Mouse (Mus musculus): ENCODE data around the gene Tmem38a. TPM values are rescaled to one million over a fixed set of nuclear protein-coding genes. Genes with fewer than 3 reads are reported as not detected.

Tmem38a gene
- polyA plus RNA-seq, 1 experiment from 2014 or later: 42.9 TPM

DNA sequence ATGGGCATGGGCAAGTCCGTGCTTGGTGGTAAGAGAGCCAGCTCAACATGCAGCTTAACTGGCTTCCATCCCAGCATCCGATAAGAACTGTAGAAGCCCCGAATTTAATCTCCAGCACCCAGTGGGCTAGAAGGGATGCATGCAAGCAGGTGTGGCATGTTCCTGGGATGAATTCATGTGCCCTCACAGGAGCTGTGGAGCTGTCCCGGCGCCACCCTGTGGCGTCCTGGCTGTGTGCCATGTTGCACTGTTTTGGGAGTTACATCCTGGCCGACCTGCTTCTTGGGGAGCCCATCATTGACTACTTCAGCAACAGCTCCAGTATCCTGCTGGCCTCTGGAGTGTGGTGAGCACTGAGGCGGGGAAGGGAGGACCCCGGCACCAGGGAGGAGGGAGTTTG lies 7.5 kb downstream of the Tmem38a start:
- H3K4me2 ChIP-seq (ENCODE audit: low read length): no peak overlapping the region
- H3K9ac ChIP-seq (ENCODE audit: low read depth, low read length): no peak overlapping the region
- no peak for ATAC-seq
- H3K36me3 ChIP-seq (ENCODE audit: control insufficient read depth, insufficient read depth, low read length): 0 out of 2 replicates have a peak, but pooled peaks cover 7% of the 10 kb centered on the region
- H3K27ac ChIP-seq (ENCODE audit: low read depth, low read length): no peak overlapping the region
- no peaks in the 10 kb centered on the region for H3K4me1 ChIP-seq (ENCODE audit: control insufficient read depth, insufficient read depth, low read depth, low read length)
- H3K4me3 ChIP-seq (ENCODE audit: low read length): no peak overlapping the region
- H3K27me3 ChIP-seq (replicated peaks; ENCODE audit: control insufficient read depth, insufficient read depth, low read length): no peaks in the 10 kb centered on the region
- WGBS: 56% methylated on average over 9 of the region's 9 CpGs
- H3K9me3 ChIP-seq (ENCODE audit: control insufficient read depth, low read length): no peaks in the 10 kb centered on the region

DNA sequence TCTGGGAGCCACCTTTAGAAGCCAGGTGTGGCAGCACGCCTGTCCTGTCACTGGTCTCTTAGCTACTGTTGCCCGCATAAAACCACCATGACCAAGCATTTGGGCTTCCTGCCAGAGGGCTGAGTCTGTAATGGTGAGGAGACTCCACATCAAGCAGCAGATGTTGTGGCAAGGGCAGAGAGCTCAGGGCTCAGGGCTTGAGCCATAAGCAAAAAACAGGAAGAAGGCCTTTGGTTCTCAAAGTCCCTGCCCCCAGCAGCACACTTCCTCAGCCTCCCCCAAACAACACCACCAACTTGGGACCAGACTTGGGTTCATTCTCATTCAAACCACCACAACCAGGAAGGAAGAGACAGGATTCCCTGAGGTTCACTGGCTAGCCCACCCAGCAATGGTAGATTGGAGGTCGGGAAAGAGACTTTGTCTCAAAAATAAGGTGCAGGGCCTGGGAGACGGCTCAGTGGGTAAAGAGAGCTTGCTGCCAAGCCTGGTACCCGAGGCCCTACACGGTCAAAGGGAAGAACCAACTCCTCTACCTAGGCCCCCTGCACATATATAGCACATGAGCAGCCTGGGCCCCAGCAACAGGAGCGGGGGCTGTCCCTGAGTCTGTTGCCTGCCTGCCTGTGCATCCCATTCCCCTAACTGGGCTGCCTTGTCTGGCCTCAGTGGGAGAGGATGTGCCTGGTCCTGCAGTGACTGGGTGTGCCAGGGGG lies 11.4 kb downstream of the Tmem38a start:
- no peaks in the 10 kb centered on the region for H3K9me3 ChIP-seq (ENCODE audit: control insufficient read depth, low read length)
- no peaks in the 10 kb centered on the region for H3K27me3 ChIP-seq (replicated peaks; ENCODE audit: control insufficient read depth, insufficient read depth, low read length)
- 81% methylated on average over 7 of the region's 7 CpGs for WGBS
- ATAC-seq: no peak
- no peak overlapping the region for H3K9ac ChIP-seq (ENCODE audit: low read depth, low read length)
- H3K4me2 ChIP-seq (ENCODE audit: low read length): no peak overlapping the region
- no peaks in the 10 kb centered on the region for H3K4me1 ChIP-seq (ENCODE audit: control insufficient read depth, insufficient read depth, low read depth, low read length)
- H3K4me3 ChIP-seq (ENCODE audit: low read length): no peak overlapping the region
- H3K36me3 ChIP-seq (ENCODE audit: control insufficient read depth, insufficient read depth, low read length): 0 out of 2 replicates have a peak, but pooled peaks cover 7% of the 10 kb centered on the region
- H3K27ac ChIP-seq (ENCODE audit: low read depth, low read length): no peak overlapping the region

DNA sequence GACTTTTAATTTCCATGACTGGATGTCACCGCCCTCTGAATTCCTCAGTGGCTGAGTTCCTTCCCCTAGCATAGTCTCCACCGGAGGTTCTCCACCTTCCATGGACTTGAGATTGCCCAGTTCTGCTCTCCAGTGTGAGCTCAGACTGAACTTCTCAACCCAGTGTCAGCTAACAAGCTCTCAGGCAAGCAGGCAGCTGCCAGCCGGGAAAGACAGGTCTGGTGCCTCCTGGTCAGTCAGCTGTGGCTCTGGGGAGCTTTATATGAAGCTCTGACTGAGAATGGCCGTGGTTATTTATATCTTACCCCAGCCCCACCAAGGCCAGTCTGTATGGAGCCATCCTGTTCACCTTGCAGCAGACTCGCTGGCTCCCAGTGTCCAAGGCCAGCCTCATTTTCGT lies 12.5 kb downstream of the Tmem38a start:
- Histone ChIP-seq H3K27me3 (replicated peaks; ENCODE audit: control insufficient read depth, insufficient read depth, low read length) (no peaks in the 10 kb centered on the region), H3K9ac (ENCODE audit: low read depth, low read length) (no peak overlapping the region), H3K4me3 (ENCODE audit: low read length) (no peak overlapping the region), H3K36me3 (ENCODE audit: control insufficient read depth, insufficient read depth, low read length) (0 out of 2 replicates have a peak, but pooled peaks cover 7% of the 10 kb centered on the region), H3K9me3 (ENCODE audit: control insufficient read depth, low read length) (no peaks in the 10 kb centered on the region), H3K4me2 (ENCODE audit: low read length) (no peak overlapping the region), H3K27ac (ENCODE audit: low read depth, low read length) (no peak overlapping the region), H3K4me1 (ENCODE audit: control insufficient read depth, insufficient read depth, low read depth, low read length) (no peaks in the 10 kb centered on the region)
- 83% methylated on average over 6 of the region's 6 CpGs for whole genome bisulfite sequencing
- no peak for ATAC-seq

DNA sequence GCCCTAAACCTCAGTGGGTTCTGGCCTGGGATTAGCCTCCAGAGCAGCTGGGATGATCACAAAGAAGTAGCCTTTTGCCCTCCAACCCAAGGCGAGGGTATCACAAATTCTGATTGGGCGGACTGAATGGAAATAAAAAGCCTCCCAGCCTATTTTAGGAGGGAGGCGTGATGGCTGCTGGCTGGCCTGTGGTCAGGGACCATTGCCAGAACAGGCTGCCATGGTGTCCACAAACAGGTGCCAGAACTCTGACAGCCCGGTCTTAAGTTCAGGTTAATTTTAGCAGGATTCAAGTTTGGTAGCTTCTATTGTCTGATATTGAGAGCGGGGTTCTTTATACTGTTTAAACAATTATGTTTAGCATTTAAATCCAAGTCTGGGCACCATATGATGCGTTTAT lies 16.0 kb downstream of the Tmem38a start:
- H3K27ac ChIP-seq (ENCODE audit: low read depth, low read length): no peak overlapping the region
- WGBS: 68% methylated on average over 6 of the region's 6 CpGs
- no peak overlapping the region for H3K4me2 ChIP-seq (ENCODE audit: low read length)
- H3K9ac ChIP-seq (ENCODE audit: low read depth, low read length): no peak overlapping the region
- no peak overlapping the region for H3K4me3 ChIP-seq (ENCODE audit: low read length)
- ATAC-seq: no peak
- H3K4me1 ChIP-seq (ENCODE audit: control insufficient read depth, insufficient read depth, low read depth, low read length): no peaks in the 10 kb centered on the region
- no peaks in the 10 kb centered on the region for H3K27me3 ChIP-seq (replicated peaks; ENCODE audit: control insufficient read depth, insufficient read depth, low read length)
- H3K36me3 ChIP-seq (ENCODE audit: control insufficient read depth, insufficient read depth, low read length): no peaks in the 10 kb centered on the region
- no peaks in the 10 kb centered on the region for H3K9me3 ChIP-seq (ENCODE audit: control insufficient read depth, low read length)

DNA sequence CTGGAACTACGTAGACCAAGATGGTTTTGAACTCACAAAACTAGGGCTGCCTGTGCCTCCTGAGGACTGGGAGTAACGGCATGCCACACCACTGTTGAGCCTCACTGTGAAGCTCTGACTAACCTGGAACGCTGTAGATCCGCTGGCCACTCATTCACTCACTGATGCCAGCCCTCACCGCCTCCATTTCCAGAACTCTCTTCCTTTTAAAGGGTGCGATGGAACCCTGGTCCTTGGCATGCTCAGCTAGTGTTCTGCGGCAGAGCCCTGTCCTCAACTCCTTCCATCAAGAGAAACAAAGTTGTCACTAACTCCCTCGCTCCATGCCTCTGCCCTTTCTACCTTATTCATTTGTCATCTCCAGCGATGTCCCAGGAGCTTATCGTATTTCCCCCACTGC lies 17.0 kb downstream of the Tmem38a start:
- no peak for ATAC-seq
- H3K9me3 ChIP-seq (ENCODE audit: control insufficient read depth, low read length): no peaks in the 10 kb centered on the region
- 91% methylated on average over 10 of the region's 10 CpGs for WGBS

DNA sequence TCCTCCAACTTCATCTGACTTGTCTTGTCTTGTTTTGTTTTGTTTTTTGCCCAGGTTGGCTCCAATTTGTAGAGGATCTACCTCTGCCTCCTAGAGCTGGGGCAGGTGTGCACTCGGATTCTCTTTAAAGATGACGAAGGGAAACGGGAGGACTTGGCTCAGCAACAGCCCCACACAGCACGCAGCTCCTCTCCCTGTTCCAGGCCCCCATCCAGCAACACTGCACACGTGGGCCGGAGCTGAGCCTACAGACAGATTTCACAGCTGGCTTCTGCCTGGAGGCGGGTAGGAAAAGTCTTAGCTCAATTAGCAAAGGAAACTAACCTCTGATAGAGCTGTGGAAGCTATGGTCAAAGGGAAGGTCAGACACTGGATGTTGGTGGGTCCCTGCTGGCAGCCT lies 17.4 kb downstream of the Tmem38a start:
- Histone ChIP-seq H3K4me2 (ENCODE audit: low read length) (no peak overlapping the region), H3K27ac (ENCODE audit: low read depth, low read length) (no peak overlapping the region), H3K36me3 (ENCODE audit: control insufficient read depth, insufficient read depth, low read length) (no peaks in the 10 kb centered on the region), H3K4me3 (ENCODE audit: low read length) (no peak overlapping the region), H3K4me1 (ENCODE audit: control insufficient read depth, insufficient read depth, low read depth, low read length) (no peaks in the 10 kb centered on the region), H3K9me3 (ENCODE audit: control insufficient read depth, low read length) (no peaks in the 10 kb centered on the region), H3K9ac (ENCODE audit: low read depth, low read length) (no peak overlapping the region), H3K27me3 (replicated peaks; ENCODE audit: control insufficient read depth, insufficient read depth, low read length) (no peaks in the 10 kb centered on the region)
- ATAC-seq: no peak
- 71% methylated on average over 7 of the region's 7 CpGs for WGBS

More for the DNA sequence above, 17.0 kb downstream of the Tmem38a start:
- Histone ChIP-seq H3K27me3 (replicated peaks; ENCODE audit: control insufficient read depth, insufficient read depth, low read length) (no peaks in the 10 kb centered on the region), H3K4me3 (ENCODE audit: low read length) (no peak overlapping the region), H3K4me1 (ENCODE audit: control insufficient read depth, insufficient read depth, low read depth, low read length) (no peaks in the 10 kb centered on the region), H3K9ac (ENCODE audit: low read depth, low read length) (no peak overlapping the region), H3K36me3 (ENCODE audit: control insufficient read depth, insufficient read depth, low read length) (no peaks in the 10 kb centered on the region), H3K27ac (ENCODE audit: low read depth, low read length) (no peak overlapping the region), H3K4me2 (ENCODE audit: low read length) (no peak overlapping the region)

DNA sequence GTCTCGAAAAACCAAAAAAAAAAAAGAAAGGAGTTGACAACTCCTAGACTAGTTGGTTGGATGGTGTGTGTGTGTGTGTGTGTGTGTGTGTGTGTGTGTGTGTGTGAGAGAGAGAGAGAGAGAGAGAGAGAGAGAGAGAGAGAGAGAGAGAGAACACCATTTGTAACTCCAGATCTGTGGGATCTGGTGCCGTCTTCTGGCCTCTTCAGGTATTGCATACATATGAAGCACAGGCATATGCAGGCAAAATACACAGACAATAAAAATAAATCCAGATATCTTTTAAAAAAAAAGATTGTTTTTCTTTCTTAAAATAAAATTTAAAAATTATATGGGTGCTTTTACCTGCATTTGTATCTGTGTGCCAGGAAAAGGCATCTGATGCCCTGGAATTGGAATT lies 18.3 kb downstream of the Tmem38a start:
- Histone ChIP-seq H3K36me3 (ENCODE audit: control insufficient read depth, insufficient read depth, low read length) (no peaks in the 10 kb centered on the region), H3K9me3 (ENCODE audit: control insufficient read depth, low read length) (no peaks in the 10 kb centered on the region), H3K4me3 (ENCODE audit: low read length) (no peak overlapping the region), H3K4me1 (ENCODE audit: control insufficient read depth, insufficient read depth, low read depth, low read length) (no peaks in the 10 kb centered on the region), H3K9ac (ENCODE audit: low read depth, low read length) (no peak overlapping the region), H3K27me3 (replicated peaks; ENCODE audit: control insufficient read depth, insufficient read depth, low read length) (no peaks in the 10 kb centered on the region), H3K27ac (ENCODE audit: low read depth, low read length) (no peak overlapping the region), H3K4me2 (ENCODE audit: low read length) (no peak overlapping the region)
- no peak for ATAC-seq
- 58% methylated on average over 2 of the region's 2 CpGs for WGBS

Small RNA genes within 50 kb of the gene (microRNA-seq; reads per million reads assigned to microRNA genes)
- not detected for gene Gm28019

Other genes starting within 250 kb of the Tmem38a start
- 51.9 and 58.4 TPM in 2 replicates for gene Eps15l1, start 150.6 kb upstream of the Tmem38a start, polyA plus RNA-seq (2015; fragmentation: Nextera tagmentation; extraction: Ambion mirVana)
- 1.2 and 1.4 TPM in 2 replicates for gene Calr3, start 128.2 kb upstream of the Tmem38a start, polyA plus RNA-seq (2015; fragmentation: Nextera tagmentation; extraction: Ambion mirVana)
- gene 1700030K09Rik, start 128.2 kb upstream of the Tmem38a start, polyA plus RNA-seq (2015; fragmentation: Nextera tagmentation; extraction: Ambion mirVana): 16.0 and 16.4 TPM in 2 replicates
- 40.0 and 62.2 TPM in 2 replicates for gene Cherp, start 96.8 kb upstream of the Tmem38a start, polyA plus RNA-seq (2015; fragmentation: Nextera tagmentation; extraction: Ambion mirVana)
- 5.7 and 8.2 TPM in 2 replicates for gene Slc35e1, start 79.4 kb upstream of the Tmem38a start, polyA plus RNA-seq (2015; fragmentation: Nextera tagmentation; extraction: Ambion mirVana)
- gene Med26, start 23.8 kb upstream of the Tmem38a start, polyA plus RNA-seq (2015; fragmentation: Nextera tagmentation; extraction: Ambion mirVana): 15.5 and 17.3 TPM in 2 replicates
- gene Smim7, start 967 bp upstream of the Tmem38a start, polyA plus RNA-seq (2015; fragmentation: Nextera tagmentation; extraction: Ambion mirVana): 123 and 127 TPM in 2 replicates
- gene Nwd1, start 74.7 kb downstream of the Tmem38a start, polyA plus RNA-seq (2015; fragmentation: Nextera tagmentation; extraction: Ambion mirVana): 3.5 and 3.6 TPM in 2 replicates
- gene Sin3b, start 151.2 kb downstream of the Tmem38a start, polyA plus RNA-seq (2015; fragmentation: Nextera tagmentation; extraction: Ambion mirVana): 176 and 177 TPM in 2 replicates
- 0.40 and 0.46 TPM in 2 replicates for gene F2rl3, start 189.8 kb downstream of the Tmem38a start, polyA plus RNA-seq (2015; fragmentation: Nextera tagmentation; extraction: Ambion mirVana)